Mouse (Mus musculus): ENCODE data around the gene Celsr2. TPM values are rescaled to one million over a fixed set of nuclear protein-coding genes. Genes with fewer than 3 reads are reported as not detected.
A peak's percentile ranks its signal among the peaks of the same experiment; 100 is the strongest.

Celsr2 gene
- total RNA-seq (2014; rRNA removed) = 94.8 and 95.3 TPM in 2 replicates
- polyA plus RNA-seq (2015; fragmentation: Nextera tagmentation; extraction: Ambion mirVana) = 28.1 and 30.6 TPM in 2 replicates

- Histone ChIP-seq H3K4me1 (ENCODE audit: insufficient read depth, low read length) (peaks cover 30% of the 10 kb centered on the region), H3K9ac (replicated peaks; ENCODE audit: low read length) (peak within 1 kb of the TSS; percentile 92), H3K36me3 (ENCODE audit: insufficient read depth, low read length) (peaks cover 17% of the 10 kb centered on the region; the same call in 1 of the 2 replicates), H3K4me3 (ENCODE audit: low read length) (peak within 1 kb of the TSS; percentile 73), H3K9me3 (ENCODE audit: low read length) (no peaks in the 10 kb centered on the region), H3K27ac (peak within 1 kb of the TSS; percentile 92), H3K27me3 (ENCODE audit: insufficient read depth, low read length) (no peaks in the 10 kb centered on the region), H3K4me2 (ENCODE audit: low read depth, low read length) (peak within 1 kb of the TSS; percentile 85)
- 3% methylated on average over 44 of the region's 67 CpGs for WGBS
- no peak for TF ChIP-seq CTCF (IDR thresholded peaks at IDR 0.05; ENCODE audit: low read depth)
- peak; percentile 67 for DNase-seq (ENCODE audit: low spot score)
- ATAC-seq = peak; percentile 36
These were observed at the start of gene Celsr2 for GRCm38 (mm10) chr3:108414857-108415830. Gene Celsr2 (minus strand): TSS chr3:108415552.

GRCm38 (mm10) chr3:108458866-108459265 lies 43.5 kb upstream of the Celsr2 start:
- ATAC-seq (no peak), DNase-seq (ENCODE audit: low spot score) (peak; percentile 38)
- H3K9ac ChIP-seq (replicated peaks; ENCODE audit: low read length) = no peak overlapping the region
- H3K9me3 ChIP-seq (ENCODE audit: low read length) = no peaks in the 10 kb centered on the region
- no peak overlapping the region for H3K4me3 ChIP-seq (ENCODE audit: low read length)
- no peak overlapping the region for H3K4me2 ChIP-seq (ENCODE audit: low read depth, low read length)
- no peak for TF ChIP-seq CTCF (IDR thresholded peaks at IDR 0.05; ENCODE audit: low read depth)
- H3K27ac ChIP-seq = no peak overlapping the region
- no peaks in the 10 kb centered on the region for H3K27me3 ChIP-seq (ENCODE audit: insufficient read depth, low read length)
- no peaks in the 10 kb centered on the region for H3K36me3 ChIP-seq (ENCODE audit: insufficient read depth, low read length)
- H3K4me1 ChIP-seq (ENCODE audit: insufficient read depth, low read length) = no peaks in the 10 kb centered on the region
- WGBS = 49% methylated on average over 10 of the region's 10 CpGs

GRCm38 (mm10) chr3:108458380-108458779 lies 43.0 kb upstream of the Celsr2 start:
- H3K27me3 ChIP-seq (ENCODE audit: insufficient read depth, low read length) = no peaks in the 10 kb centered on the region
- no peak for DNase-seq (ENCODE audit: low spot score)
- no peaks in the 10 kb centered on the region for H3K4me1 ChIP-seq (ENCODE audit: insufficient read depth, low read length)
- H3K9ac ChIP-seq (replicated peaks; ENCODE audit: low read length) = no peak overlapping the region
- TF ChIP-seq CTCF (IDR thresholded peaks at IDR 0.05; ENCODE audit: low read depth) = no peak
- ATAC-seq = no peak
- no peak overlapping the region for H3K4me3 ChIP-seq (ENCODE audit: low read length)
- WGBS = 60% methylated on average over 14 of the region's 14 CpGs
- H3K4me2 ChIP-seq (ENCODE audit: low read depth, low read length) = no peak overlapping the region
- no peak overlapping the region for H3K27ac ChIP-seq
- H3K9me3 ChIP-seq (ENCODE audit: low read length) = no peaks in the 10 kb centered on the region
- H3K36me3 ChIP-seq (ENCODE audit: insufficient read depth, low read length) = no peaks in the 10 kb centered on the region

- no peaks in the 10 kb centered on the region for H3K36me3 ChIP-seq (ENCODE audit: insufficient read depth, low read length)
These were observed 38.8 kb upstream of the Celsr2 start for GRCm38 (mm10) chr3:108454172-108454571.

GRCm38 (mm10) chr3:108451969-108452368 lies 36.6 kb upstream of the Celsr2 start:
- H3K27ac ChIP-seq = no peak overlapping the region
- no peak overlapping the region for H3K4me2 ChIP-seq (ENCODE audit: low read depth, low read length)
- ATAC-seq (no peak), DNase-seq (ENCODE audit: low spot score) (no peak)
- H3K9ac ChIP-seq (replicated peaks; ENCODE audit: low read length) = no peak overlapping the region
- H3K4me3 ChIP-seq (ENCODE audit: low read length) = no peak overlapping the region
- WGBS = 83% methylated on average over 2 of the region's 2 CpGs
- no peaks in the 10 kb centered on the region for H3K4me1 ChIP-seq (ENCODE audit: insufficient read depth, low read length)
- H3K9me3 ChIP-seq (ENCODE audit: low read length) = no peaks in the 10 kb centered on the region
- no peaks in the 10 kb centered on the region for H3K36me3 ChIP-seq (ENCODE audit: insufficient read depth, low read length)
- TF ChIP-seq CTCF (IDR thresholded peaks at IDR 0.05; ENCODE audit: low read depth) = no peak
- no peaks in the 10 kb centered on the region for H3K27me3 ChIP-seq (ENCODE audit: insufficient read depth, low read length)

More at GRCm38 (mm10) chr3:108454172-108454571, 38.8 kb upstream of the Celsr2 start:
- TF ChIP-seq CTCF (IDR thresholded peaks at IDR 0.05; ENCODE audit: low read depth) = no peak
- ATAC-seq (no peak), DNase-seq (ENCODE audit: low spot score) (no peak)
- no peak overlapping the region for H3K27ac ChIP-seq
- WGBS = 71% methylated on average over 1 of the region's 1 CpGs
- no peaks in the 10 kb centered on the region for H3K9me3 ChIP-seq (ENCODE audit: low read length)
- H3K27me3 ChIP-seq (ENCODE audit: insufficient read depth, low read length) = no peaks in the 10 kb centered on the region
- no peak overlapping the region for H3K9ac ChIP-seq (replicated peaks; ENCODE audit: low read length)
- H3K4me1 ChIP-seq (ENCODE audit: insufficient read depth, low read length) = no peaks in the 10 kb centered on the region
- no peak overlapping the region for H3K4me3 ChIP-seq (ENCODE audit: low read length)
- no peak overlapping the region for H3K4me2 ChIP-seq (ENCODE audit: low read depth, low read length)

- no peak for DNase-seq (ENCODE audit: low spot score)
- H3K4me2 ChIP-seq (ENCODE audit: low read depth, low read length) = peak overlapping the region; percentile 88
- H3K4me3 ChIP-seq (ENCODE audit: low read length) = peak overlapping the region; percentile 81
- H3K27me3 ChIP-seq (ENCODE audit: insufficient read depth, low read length) = no peaks in the 10 kb centered on the region
- peaks cover 10% of the 10 kb centered on the region for H3K4me1 ChIP-seq (ENCODE audit: insufficient read depth, low read length)
- peak overlapping the region; percentile 88 for H3K9ac ChIP-seq (replicated peaks; ENCODE audit: low read length)
- H3K27ac ChIP-seq = peak overlapping the region; percentile 91
- 10% methylated on average over 6 of the region's 6 CpGs for WGBS
- TF ChIP-seq CTCF (IDR thresholded peaks at IDR 0.05; ENCODE audit: low read depth) = no peak
- ATAC-seq = peak; percentile 43; the same call in 1 of the 2 replicates
- H3K9me3 ChIP-seq (ENCODE audit: low read length) = no peaks in the 10 kb centered on the region
- no peaks in the 10 kb centered on the region for H3K36me3 ChIP-seq (ENCODE audit: insufficient read depth, low read length)
These were observed 30.0 kb upstream of the Celsr2 start for GRCm38 (mm10) chr3:108445366-108445705.
